Mouse (Mus musculus): ENCODE results near the gene Mpg. TPM values are rescaled to one million over a fixed set of nuclear protein-coding genes. Genes with fewer than 3 reads are reported as not detected.

The Mpg gene
- polyA plus RNA-seq, 1 experiment from 2014 or later, result 29.6 TPM

- Histone ChIP-seq H3K4me1 (ENCODE audit: control insufficient read depth, insufficient read depth, low read length) (no peaks in the 10 kb centered on the region), H3K9ac (replicated peaks; ENCODE audit: low read length) (no peak overlapping the region), H3K9me3 (replicated peaks; ENCODE audit: control insufficient read depth, low read length) (no peaks in the 10 kb centered on the region), H3K36me3 (replicated peaks; ENCODE audit: control insufficient read depth, insufficient read depth, low read depth, low read length) (peaks cover 14% of the 10 kb centered on the region), H3K27ac (replicated peaks; ENCODE audit: low read depth, low read length) (no peak overlapping the region), H3K4me2 (ENCODE audit: low read depth, low read length) (no peak overlapping the region), H3K27me3 (ENCODE audit: control insufficient read depth, insufficient read depth, low read length) (no peaks in the 10 kb centered on the region), H3K4me3 (ENCODE audit: low read depth, low read length) (no peak overlapping the region)
- no peak for DNase-seq (ENCODE audit: low spot score)
- no peak for ATAC-seq (replicated peaks; ENCODE audit: insufficient number of reproducible peaks, low FRiP score, low TSS enrichment, low read depth)
- WGBS, result 86% methylated on average over 9 of the region's 9 CpGs
Measured at GRCm38 (mm10) chr11:32210623-32211022, 15.7 kb upstream of the Mpg start.

DNA sequence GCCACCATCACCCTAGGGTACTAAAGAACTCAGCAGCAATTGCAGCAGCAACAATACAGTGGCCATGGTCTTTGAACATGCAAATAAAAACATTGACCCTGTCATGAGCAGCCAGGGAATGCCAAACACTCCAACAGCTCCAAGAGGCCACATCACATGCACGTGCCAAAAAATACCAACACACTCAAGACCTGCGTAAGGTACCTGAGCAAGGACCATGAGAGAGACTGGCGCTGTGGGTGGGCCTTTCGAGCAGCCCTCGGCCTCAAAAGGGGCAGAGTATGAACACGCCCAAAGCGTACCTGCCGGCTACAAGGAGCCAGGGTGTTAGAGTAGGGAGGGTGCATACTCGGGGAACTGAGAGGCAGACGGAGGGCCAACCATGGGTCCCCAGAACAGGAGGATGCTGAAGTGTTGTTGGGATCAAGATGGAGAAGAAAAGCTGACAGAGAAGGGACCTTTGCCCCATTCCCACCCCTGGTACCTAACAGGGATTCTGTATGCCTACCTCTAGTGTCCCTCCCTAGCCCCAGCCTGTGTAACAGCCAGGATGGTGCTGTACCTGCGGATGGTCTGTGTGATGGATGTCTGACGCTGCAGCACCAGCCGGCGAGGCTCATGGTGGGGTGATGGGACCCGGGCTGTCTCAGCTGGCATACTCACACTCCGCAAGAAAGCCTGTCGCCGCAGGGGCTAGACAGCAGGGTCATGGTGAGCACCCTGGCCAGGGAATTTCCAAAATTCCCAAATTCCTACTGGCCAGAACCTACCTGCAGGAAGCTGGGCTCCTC is 10.7 kb upstream of the Mpg start:
- H3K4me3 ChIP-seq (ENCODE audit: low read depth, low read length), result no peak overlapping the region
- H3K4me2 ChIP-seq (ENCODE audit: low read depth, low read length), result no peak overlapping the region
- H3K4me1 ChIP-seq (ENCODE audit: control insufficient read depth, insufficient read depth, low read length), result no peaks in the 10 kb centered on the region
- H3K27ac ChIP-seq (replicated peaks; ENCODE audit: low read depth, low read length), result no peak overlapping the region
- H3K27me3 ChIP-seq (ENCODE audit: control insufficient read depth, insufficient read depth, low read length), result no peaks in the 10 kb centered on the region
- H3K9me3 ChIP-seq (replicated peaks; ENCODE audit: control insufficient read depth, low read length), result no peaks in the 10 kb centered on the region
- ATAC-seq (replicated peaks; ENCODE audit: insufficient number of reproducible peaks, low FRiP score, low TSS enrichment, low read depth) (no peak), DNase-seq (ENCODE audit: low spot score) (no peak)
- 91% methylated on average over 18 of the region's 18 CpGs for WGBS
- H3K9ac ChIP-seq (replicated peaks; ENCODE audit: low read length), result no peak overlapping the region
- peaks cover 4% of the 10 kb centered on the region for H3K36me3 ChIP-seq (replicated peaks; ENCODE audit: control insufficient read depth, insufficient read depth, low read depth, low read length)

DNA sequence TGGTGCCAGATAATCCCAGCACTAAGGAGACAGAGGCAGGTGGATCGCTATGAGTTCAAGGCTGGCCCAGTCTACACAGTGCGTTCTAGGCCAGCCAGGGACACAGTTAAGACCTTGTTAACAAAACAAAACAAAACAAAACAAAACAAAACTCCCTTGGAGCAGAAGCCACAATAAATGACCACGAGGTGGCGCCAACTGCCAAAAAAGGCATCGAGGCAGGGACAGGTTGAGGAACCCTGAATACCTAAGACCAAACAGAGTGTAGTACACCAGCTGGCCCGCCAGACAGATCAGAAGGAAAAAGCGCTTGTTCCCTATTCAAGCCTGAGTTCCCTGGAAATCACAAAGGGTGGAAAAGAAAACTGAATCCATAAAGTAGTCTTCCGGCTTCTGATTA is 9.5 kb upstream of the Mpg start:
- H3K4me3 ChIP-seq (ENCODE audit: low read depth, low read length), result no peak overlapping the region
- no peaks in the 10 kb centered on the region for H3K4me1 ChIP-seq (ENCODE audit: control insufficient read depth, insufficient read depth, low read length)
- 29% methylated on average over 8 of the region's 8 CpGs for WGBS
- no peak overlapping the region for H3K4me2 ChIP-seq (ENCODE audit: low read depth, low read length)
- H3K27ac ChIP-seq (replicated peaks; ENCODE audit: low read depth, low read length), result no peak overlapping the region
- no peaks in the 10 kb centered on the region for H3K9me3 ChIP-seq (replicated peaks; ENCODE audit: control insufficient read depth, low read length)
- 0 out of 2 replicates have a peak overlapping the region, but pooled peaks have one; percentile 2 for H3K9ac ChIP-seq (replicated peaks; ENCODE audit: low read length)
- H3K36me3 ChIP-seq (replicated peaks; ENCODE audit: control insufficient read depth, insufficient read depth, low read depth, low read length), result no peaks in the 10 kb centered on the region; the same call in none of the 2 replicates
- no peak for ATAC-seq (replicated peaks; ENCODE audit: insufficient number of reproducible peaks, low FRiP score, low TSS enrichment, low read depth)
- DNase-seq (ENCODE audit: low spot score), result peak; percentile 88
- H3K27me3 ChIP-seq (ENCODE audit: control insufficient read depth, insufficient read depth, low read length), result no peaks in the 10 kb centered on the region

GRCm38 (mm10) chr11:32218501-32219050 is 7.7 kb upstream of the Mpg start:
- Histone ChIP-seq H3K4me1 (ENCODE audit: control insufficient read depth, insufficient read depth, low read length) (peaks cover 3% of the 10 kb centered on the region; the same call in 1 of the 2 replicates), H3K9me3 (replicated peaks; ENCODE audit: control insufficient read depth, low read length) (no peaks in the 10 kb centered on the region), H3K36me3 (replicated peaks; ENCODE audit: control insufficient read depth, insufficient read depth, low read depth, low read length) (no peaks in the 10 kb centered on the region), H3K4me2 (ENCODE audit: low read depth, low read length) (no peak overlapping the region), H3K4me3 (ENCODE audit: low read depth, low read length) (no peak overlapping the region), H3K27ac (replicated peaks; ENCODE audit: low read depth, low read length) (no peak overlapping the region), H3K27me3 (ENCODE audit: control insufficient read depth, insufficient read depth, low read length) (no peaks in the 10 kb centered on the region), H3K9ac (replicated peaks; ENCODE audit: low read length) (no peak overlapping the region; the same call in 1 of the 2 replicates)
- WGBS, result 38% methylated on average over 6 of the region's 6 CpGs
- ATAC-seq (replicated peaks; ENCODE audit: insufficient number of reproducible peaks, low FRiP score, low TSS enrichment, low read depth), result no peak
- DNase-seq (ENCODE audit: low spot score), result peak; percentile 20

GRCm38 (mm10) chr11:32219287-32219686 is 7.0 kb upstream of the Mpg start:
- H3K4me1 ChIP-seq (ENCODE audit: control insufficient read depth, insufficient read depth, low read length), result peaks cover 3% of the 10 kb centered on the region; the same call in 1 of the 2 replicates

DNA sequence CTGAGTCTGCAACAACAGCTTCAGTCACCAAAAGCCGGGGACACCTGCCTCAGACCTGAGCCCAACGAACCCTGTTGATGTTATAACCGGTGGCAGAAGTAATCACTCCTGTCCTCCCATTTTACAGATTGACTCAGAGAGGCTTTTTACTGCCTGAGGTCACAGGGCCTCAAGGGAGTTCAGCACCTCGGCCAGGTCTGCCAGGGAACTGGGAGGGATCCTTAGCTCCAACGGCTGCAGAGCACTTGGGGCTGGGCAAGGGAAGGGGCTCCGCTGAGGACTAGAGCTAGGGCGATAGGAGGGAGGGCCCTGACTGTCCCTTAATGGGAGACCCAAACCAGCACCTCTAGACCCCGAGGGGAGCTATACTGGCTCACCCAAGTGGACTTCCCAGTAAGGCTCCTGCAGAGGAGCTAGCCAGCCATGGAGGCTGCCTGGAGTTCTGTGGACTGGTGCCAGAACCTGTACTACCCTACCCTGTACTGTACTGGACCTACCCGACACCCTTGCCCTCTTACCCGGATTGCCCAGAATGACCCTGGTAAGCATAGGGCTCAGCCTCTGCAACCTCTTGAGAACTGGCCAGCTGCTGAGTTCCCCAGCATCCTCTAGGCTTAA is 5.6 kb upstream of the Mpg start:
- Histone ChIP-seq H3K9ac (replicated peaks; ENCODE audit: low read length) (peak overlapping the region; percentile 89; the same call in 1 of the 2 replicates), H3K4me2 (ENCODE audit: low read depth, low read length) (peak overlapping the region; percentile 96), H3K4me3 (ENCODE audit: low read depth, low read length) (peak overlapping the region; percentile 86), H3K4me1 (ENCODE audit: control insufficient read depth, insufficient read depth, low read length) (peaks cover 9% of the 10 kb centered on the region; the same call in 1 of the 2 replicates), H3K36me3 (replicated peaks; ENCODE audit: control insufficient read depth, insufficient read depth, low read depth, low read length) (no peaks in the 10 kb centered on the region), H3K27ac (replicated peaks; ENCODE audit: low read depth, low read length) (peak overlapping the region; percentile 80; the same call in 1 of the 2 replicates), H3K9me3 (replicated peaks; ENCODE audit: control insufficient read depth, low read length) (no peaks in the 10 kb centered on the region), H3K27me3 (ENCODE audit: control insufficient read depth, insufficient read depth, low read length) (no peaks in the 10 kb centered on the region)
- WGBS, result 35% methylated on average over 10 of the region's 10 CpGs
- ATAC-seq (replicated peaks; ENCODE audit: insufficient number of reproducible peaks, low FRiP score, low TSS enrichment, low read depth) (peak; percentile 2), DNase-seq (ENCODE audit: low spot score) (no peak)

More at GRCm38 (mm10) chr11:32219287-32219686, 7.0 kb upstream of the Mpg start:
- H3K9me3 ChIP-seq (replicated peaks; ENCODE audit: control insufficient read depth, low read length), result no peaks in the 10 kb centered on the region
- no peak overlapping the region for H3K4me2 ChIP-seq (ENCODE audit: low read depth, low read length)
- WGBS, result 86% methylated on average over 10 of the region's 10 CpGs
- H3K36me3 ChIP-seq (replicated peaks; ENCODE audit: control insufficient read depth, insufficient read depth, low read depth, low read length), result no peaks in the 10 kb centered on the region
- ATAC-seq (replicated peaks; ENCODE audit: insufficient number of reproducible peaks, low FRiP score, low TSS enrichment, low read depth) (no peak), DNase-seq (ENCODE audit: low spot score) (no peak)
- H3K4me3 ChIP-seq (ENCODE audit: low read depth, low read length), result no peak overlapping the region
- H3K27ac ChIP-seq (replicated peaks; ENCODE audit: low read depth, low read length), result no peak overlapping the region
- H3K9ac ChIP-seq (replicated peaks; ENCODE audit: low read length), result no peak overlapping the region
- H3K27me3 ChIP-seq (ENCODE audit: control insufficient read depth, insufficient read depth, low read length), result no peaks in the 10 kb centered on the region

GRCm38 (mm10) chr11:32221225-32221950 is 4.9 kb upstream of the Mpg start:
- Histone ChIP-seq H3K9me3 (replicated peaks; ENCODE audit: control insufficient read depth, low read length) (no peaks in the 10 kb centered on the region), H3K4me3 (ENCODE audit: low read depth, low read length) (peak overlapping the region; percentile 86), H3K27me3 (ENCODE audit: control insufficient read depth, insufficient read depth, low read length) (no peaks in the 10 kb centered on the region), H3K9ac (replicated peaks; ENCODE audit: low read length) (peak overlapping the region; percentile 89), H3K27ac (replicated peaks; ENCODE audit: low read depth, low read length) (peak overlapping the region; percentile 80), H3K4me2 (ENCODE audit: low read depth, low read length) (peak overlapping the region; percentile 96), H3K4me1 (ENCODE audit: control insufficient read depth, insufficient read depth, low read length) (peaks cover 9% of the 10 kb centered on the region; the same call in 1 of the 2 replicates), H3K36me3 (replicated peaks; ENCODE audit: control insufficient read depth, insufficient read depth, low read depth, low read length) (no peaks in the 10 kb centered on the region)
- peak; percentile 78 for DNase-seq (ENCODE audit: low spot score)
- ATAC-seq (replicated peaks; ENCODE audit: insufficient number of reproducible peaks, low FRiP score, low TSS enrichment, low read depth), result peak; percentile 62
- WGBS, result under 1% methylated on average over 46 of the region's 46 CpGs
